Mouse (Mus musculus) splenic B cell, adult 2 months (primary cell): ENCODE measurements around the gene Hmg20b.
A peak's percentile ranks its signal among the peaks of the same experiment; 100 is the strongest.

Experiments used
- DNase-seq: peaks from one replicate; pipeline ENCODE4 v3.0.0-alpha.2; 2011; ENCODE audit warnings: low read depth, low spot score
- H3K27me3 ChIP-seq: 2 replicates; pipeline ENCODE4 v1.6.1; 2012; ENCODE audit warnings: mild to moderate bottlenecking, low read length, moderate library complexity, mixed read lengths; ENCODE audit not compliant: control insufficient read depth, poor library complexity, insufficient read depth, severe bottlenecking
- H3K36me3 ChIP-seq: 2 replicates; pipeline ENCODE4 v1.6.1; 2012; ENCODE audit warnings: mild to moderate bottlenecking, low read length, moderate library complexity, mixed read lengths; ENCODE audit not compliant: control insufficient read depth, poor library complexity, insufficient read depth, severe bottlenecking

The Hmg20b gene

GRCm38 (mm10) chr10:81385603-81386306 lies 35.5 kb upstream of the Hmg20b start:
- no peak for DNase-seq

GRCm38 (mm10) chr10:81384605-81384982 lies 34.3 kb upstream of the Hmg20b start:
- Histone ChIP-seq H3K36me3 (peaks cover 3% of the 10 kb centered on the region; the same call in 1 of the 2 replicates), H3K27me3 (no peaks in the 10 kb centered on the region)
- DNase-seq: no peak

More at GRCm38 (mm10) chr10:81385603-81386306, 35.5 kb upstream of the Hmg20b start:
- Histone ChIP-seq H3K36me3 (peaks cover 3% of the 10 kb centered on the region; the same call in 1 of the 2 replicates), H3K27me3 (no peaks in the 10 kb centered on the region)

- H3K27me3 ChIP-seq: no peaks in the 10 kb centered on the region
- H3K36me3 ChIP-seq: peaks cover 3% of the 10 kb centered on the region; the same call in 1 of the 2 replicates
Measured at GRCm38 (mm10) chr10:81383802-81384604, 33.7 kb upstream of the Hmg20b start, which contains the start of the genes Dohh and Gm48551. Gene Dohh (plus strand): TSS chr10:81384428. Gene Gm48551 (plus strand): TSS chr10:81384466.

GRCm38 (mm10) chr10:81382039-81382438 lies 31.8 kb upstream of the Hmg20b start:
- H3K27me3 ChIP-seq: no peaks in the 10 kb centered on the region
- no peak for DNase-seq
- 0 out of 2 replicates have a peak, but pooled peaks cover 1% of the 10 kb centered on the region for H3K36me3 ChIP-seq

More at GRCm38 (mm10) chr10:81383802-81384604, 33.7 kb upstream of the Hmg20b start, which contains the start of the genes Dohh and Gm48551:
- DNase-seq: peak; percentile 99

- Histone ChIP-seq H3K36me3 (0 out of 2 replicates have a peak, but pooled peaks cover 2% of the 10 kb centered on the region), H3K27me3 (no peaks in the 10 kb centered on the region)
- DNase-seq: no peak
Measured at GRCm38 (mm10) chr10:81379809-81380378, 29.6 kb upstream of the Hmg20b start.

- Histone ChIP-seq H3K27me3 (no peaks in the 10 kb centered on the region), H3K36me3 (0 out of 2 replicates have a peak, but pooled peaks cover 2% of the 10 kb centered on the region)
- no peak for DNase-seq
Measured at GRCm38 (mm10) chr10:81379183-81379553, 28.9 kb upstream of the Hmg20b start.

GRCm38 (mm10) chr10:81378553-81379182 lies 28.4 kb upstream of the Hmg20b start:
- peak; percentile 100 for DNase-seq
- 0 out of 2 replicates have a peak, but pooled peaks cover 2% of the 10 kb centered on the region for H3K36me3 ChIP-seq
- no peaks in the 10 kb centered on the region for H3K27me3 ChIP-seq

GRCm38 (mm10) chr10:81377793-81378552 lies 27.7 kb upstream of the Hmg20b start, which contains the start of gene Fzr1:
Gene Fzr1 (minus strand): TSS chr10:81378516.
- Histone ChIP-seq H3K36me3 (0 out of 2 replicates have a peak, but pooled peaks cover 2% of the 10 kb centered on the region), H3K27me3 (no peaks in the 10 kb centered on the region)
- no peak for DNase-seq

GRCm38 (mm10) chr10:81377362-81377664 lies 27.0 kb upstream of the Hmg20b start:
- H3K27me3 ChIP-seq: no peaks in the 10 kb centered on the region
- 0 out of 2 replicates have a peak, but pooled peaks cover 2% of the 10 kb centered on the region for H3K36me3 ChIP-seq
- DNase-seq: no peak

GRCm38 (mm10) chr10:81376561-81377361 lies 26.5 kb upstream of the Hmg20b start:
- no peak for DNase-seq
- 0 out of 2 replicates have a peak, but pooled peaks cover 2% of the 10 kb centered on the region for H3K36me3 ChIP-seq
- no peaks in the 10 kb centered on the region for H3K27me3 ChIP-seq

GRCm38 (mm10) chr10:81375322-81375721 lies 25.0 kb upstream of the Hmg20b start:
- H3K36me3 ChIP-seq: peaks cover 2% of the 10 kb centered on the region; the same call in 1 of the 2 replicates
- DNase-seq: no peak
- no peaks in the 10 kb centered on the region for H3K27me3 ChIP-seq

GRCm38 (mm10) chr10:81367207-81367495 lies 16.9 kb upstream of the Hmg20b start:
- Histone ChIP-seq H3K36me3 (peaks cover 7% of the 10 kb centered on the region), H3K27me3 (no peaks in the 10 kb centered on the region)
- no peak for DNase-seq

GRCm38 (mm10) chr10:81366477-81367206 lies 16.4 kb upstream of the Hmg20b start:
- DNase-seq: no peak
- no peaks in the 10 kb centered on the region for H3K27me3 ChIP-seq
- H3K36me3 ChIP-seq: peaks cover 7% of the 10 kb centered on the region
